Mouse (Mus musculus) heart, adult 2 months (tissue): ENCODE results near the gene Mov10l1.

Experiments used
- CTCF ChIP-seq: fragments of 200-600 bp; IDR thresholded peaks from 2 replicates; pipeline ENCODE4 v1.8.1; 2022; ENCODE audit warnings: antibody characterized with exemption, mild to moderate bottlenecking, moderate library complexity
- POLR2A ChIP-seq: fragments of 200-500 bp; IDR thresholded peaks from 2 replicates; pipeline ENCODE4 v1.6.1; 2011; ENCODE audit warnings: mild to moderate bottlenecking, low read depth, low read length, control low read depth; ENCODE audit not compliant: insufficient read depth

GRCm38 (mm10) chr15:88979138-88979446 lies 3.6 kb upstream of the Mov10l1 start:
- TF ChIP-seq POLR2A (no peak), CTCF (no peak)
